ENCODE assay signal across 27 mouse cellular contexts in the genomic region with DNA sequence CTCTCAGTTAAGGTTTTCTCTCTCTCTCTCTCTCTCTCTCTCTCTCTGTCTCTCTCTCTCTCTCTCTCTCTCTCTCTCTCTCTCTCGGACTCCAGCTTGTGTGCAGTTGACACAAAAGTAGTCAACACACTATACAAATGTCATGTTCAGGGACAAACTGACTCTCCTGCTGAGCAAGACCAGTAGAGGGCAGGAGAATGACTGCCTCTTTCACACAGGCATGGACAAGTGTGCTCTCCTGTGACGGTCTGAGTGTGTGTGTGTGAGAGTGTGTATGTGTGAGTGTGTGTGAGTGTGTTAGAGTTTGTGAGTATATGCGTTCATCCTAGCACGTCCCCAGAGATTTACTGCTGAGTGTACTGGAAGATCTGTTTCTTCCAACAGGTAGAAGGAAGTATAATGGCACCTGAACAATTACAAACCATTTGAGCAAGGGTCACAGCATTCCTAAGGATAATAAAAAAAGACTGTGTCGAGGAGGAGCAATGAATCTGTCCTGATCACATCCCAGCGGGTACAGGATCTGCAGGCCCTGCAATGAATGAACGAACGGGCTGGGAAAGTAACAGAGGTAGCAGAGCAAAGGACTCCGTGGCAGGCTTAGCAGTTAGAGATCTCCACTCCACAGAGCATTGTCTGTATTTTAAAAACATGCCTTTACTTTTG. TPM values are rescaled to one million over a fixed set of nuclear protein-coding genes. Genes with fewer than 3 reads are reported as not detected.
DNase-seq lines count a peak whose midpoint lies in the region; ATAC-seq and TF ChIP-seq lines count a peak whose summit lies in the region.
"Had no signal": no experiment of that assay in that cellular context is flagged by ENCODE, and none has a peak within 500 bp of the region (broad histone marks: within the 10 kb centered on the region; RNA-seq: fewer than 3 reads in every experiment).

No protein-coding gene starts in this region.

- H3K4me3 ChIP-seq in heart, postnatal 0 days (ENCODE audit: low read depth, low read length): no peak overlapping the region
- no peak overlapping the region for H3K4me3 ChIP-seq in liver, postnatal 0 days (ENCODE audit: low read depth, low read length)
- H3K4me3 ChIP-seq in liver, embryonic 12.5 days: no peak overlapping the region
- H3K4me3 ChIP-seq: embryonic facial prominence, embryonic 15.5 days; heart, embryonic 12.5 days; hindbrain, embryonic 15.5 days; limb, embryonic 15.5 days; midbrain, embryonic 13.5 days; myocyte had no signal

- TF ChIP-seq EP300 in heart, postnatal 0 days (IDR thresholded peaks at IDR 0.05; ENCODE audit: low read depth): no peak
- no peak for TF ChIP-seq EP300 in liver, postnatal 0 days (IDR thresholded peaks at IDR 0.05; ENCODE audit: low read depth)

- no peak overlapping the region for H3K27ac ChIP-seq in heart, postnatal 0 days (ENCODE audit: low read depth)
- H3K27ac ChIP-seq in liver, postnatal 0 days (ENCODE audit: low read depth): no peak overlapping the region
- H3K27ac ChIP-seq in liver, embryonic 12.5 days: no peak overlapping the region
- H3K27ac ChIP-seq: embryonic facial prominence, embryonic 15.5 days; hindbrain, embryonic 15.5 days; midbrain, embryonic 13.5 days had no signal

- no peak for ATAC-seq in heart, postnatal 0 days (ENCODE audit: insufficient read depth, low read depth)
- ATAC-seq in liver, postnatal 0 days: no peak
- ATAC-seq in liver, embryonic 12.5 days: no peak
- ATAC-seq: CD4-positive, CD25-positive, alpha-beta regulatory T cell, adult 4 months; midbrain, embryonic 13.5 days had no signal

- 64% methylated on average over 9 of the region's 9 CpGs for WGBS in heart, postnatal 0 days
- WGBS in liver, postnatal 0 days (ENCODE audit: insufficient replicate concordance): 56% methylated on average over 9 of the region's 9 CpGs
- 64% methylated on average over 9 of the region's 9 CpGs for WGBS in liver, embryonic 12.5 days (ENCODE audit: insufficient replicate concordance)
- WGBS in large intestine, adult 2 months: 28% methylated on average over 9 of the region's 9 CpGs

- H3K36me3 ChIP-seq in heart, postnatal 0 days (replicated peaks; ENCODE audit: control insufficient read depth, insufficient read depth, low read length): no peaks in the 10 kb centered on the region
- no peaks in the 10 kb centered on the region for H3K36me3 ChIP-seq in liver, postnatal 0 days (replicated peaks; ENCODE audit: insufficient read depth, low read length)
- H3K36me3 ChIP-seq in liver, embryonic 12.5 days: peaks cover 6% of the 10 kb centered on the region
- H3K36me3 ChIP-seq: heart, embryonic 12.5 days; limb, embryonic 15.5 days had no signal

- intact Hi-C loops in heart, postnatal 25 days (cut with DNase I): no loop called here

- no peaks in the 10 kb centered on the region for H3K27me3 ChIP-seq in heart, postnatal 0 days (ENCODE audit: control insufficient read depth, insufficient read depth, low read length)
- H3K27me3 ChIP-seq in liver, postnatal 0 days (ENCODE audit: insufficient read depth, low read length): no peaks in the 10 kb centered on the region
- no peaks in the 10 kb centered on the region for H3K27me3 ChIP-seq in liver, embryonic 12.5 days (replicated peaks)
- H3K27me3 ChIP-seq: embryonic facial prominence, embryonic 15.5 days; heart, embryonic 12.5 days; hindbrain, embryonic 15.5 days; limb, embryonic 15.5 days; midbrain, embryonic 13.5 days had no signal

- TF ChIP-seq POLR2A in brain, embryonic 14.5 days (IDR thresholded peaks at IDR 0.05; ENCODE audit: borderline replicate concordance, extremely low read depth, insufficient read depth, insufficient read length, poor library complexity, severe bottlenecking): no peak

- peaks cover 11% of the 10 kb centered on the region for H3K4me1 ChIP-seq in heart, postnatal 0 days (ENCODE audit: control insufficient read depth, insufficient read depth)
- no peaks in the 10 kb centered on the region for H3K4me1 ChIP-seq in liver, postnatal 0 days (ENCODE audit: insufficient read depth)
- no peaks in the 10 kb centered on the region for H3K4me1 ChIP-seq in liver, embryonic 12.5 days
- H3K4me1 ChIP-seq: hindbrain, embryonic 15.5 days; midbrain, embryonic 13.5 days had no signal

- peak; percentile 36 for TF ChIP-seq CTCF in heart, postnatal 0 days (IDR thresholded peaks at IDR 0.05; ENCODE audit: low read depth)
- peak; percentile 64 for TF ChIP-seq CTCF in liver, postnatal 0 days (IDR thresholded peaks at IDR 0.05; ENCODE audit: low read depth)
- TF ChIP-seq CTCF in brain, embryonic 14.5 days (IDR thresholded peaks at IDR 0.05; ENCODE audit: borderline replicate concordance, extremely low read depth, insufficient read depth, insufficient read length): 0 out of 2 replicates have a peak, but pooled peaks have one; percentile 19

- peaks cover 1% of the 10 kb centered on the region for H3K9me3 ChIP-seq in heart, postnatal 0 days (replicated peaks; ENCODE audit: control insufficient read depth, low read length)
- no peaks in the 10 kb centered on the region for H3K9me3 ChIP-seq in liver, postnatal 0 days (ENCODE audit: low read length)
- H3K9me3 ChIP-seq in liver, embryonic 12.5 days (replicated peaks): no peaks in the 10 kb centered on the region

- no peak overlapping the region for H3K9ac ChIP-seq in heart, postnatal 0 days (replicated peaks; ENCODE audit: low read depth, low read length)
- H3K9ac ChIP-seq in liver, postnatal 0 days (replicated peaks): no peak overlapping the region
- H3K9ac ChIP-seq in liver, embryonic 12.5 days: no peak overlapping the region
- H3K9ac ChIP-seq: embryonic facial prominence, embryonic 15.5 days; heart, embryonic 12.5 days; hindbrain, embryonic 15.5 days; limb, embryonic 15.5 days; midbrain, embryonic 13.5 days had no signal

- DNase-seq in heart, postnatal 0 days (ENCODE audit: low spot score): no peak
- no peak for DNase-seq in heart, postnatal 25 days (ENCODE audit: low spot score)
- no peak for DNase-seq in liver, postnatal 0 days
- DNase-seq in brain, embryonic 14.5 days (ENCODE audit: low read depth): no peak
- DNase-seq in large intestine, adult 2 months (ENCODE audit: low read depth, low spot score): peak; percentile 18
- no peak for DNase-seq in adrenal gland, postnatal 10 days
- no peak for DNase-seq in testis, postnatal 14 days (ENCODE audit: low spot score)
- DNase-seq: cerebellum, adult 9-11 months; gastrocnemius, postnatal 10 days; heart, adult 11 months; heart, postnatal 36 days; layer of hippocampus, postnatal 36 days; thymus, adult 18-20 months; thymus, postnatal 4 days had no signal

- no peak overlapping the region for H3K4me2 ChIP-seq in heart, postnatal 0 days (ENCODE audit: low read depth, low read length)
- no peak overlapping the region for H3K4me2 ChIP-seq in liver, postnatal 0 days (ENCODE audit: low read depth, low read length)
- H3K4me2 ChIP-seq in liver, embryonic 12.5 days: no peak overlapping the region
- H3K4me2 ChIP-seq: embryonic facial prominence, embryonic 15.5 days; heart, embryonic 12.5 days; hindbrain, embryonic 15.5 days; limb, embryonic 15.5 days; midbrain, embryonic 13.5 days had no signal

RNA-seq across cellular contexts. Expression of gene C130032M10Rik, which starts 3.4 kb away (rescaled TPM):
- total RNA-seq in heart, postnatal 0 days (2014; rRNA removed; ENCODE audit: low replicate concordance): 5.7 TPM in 1 of 2 replicates, not detected in the other
- 0.22 and 0.44 TPM in 2 replicates for polyA plus RNA-seq in heart, postnatal 0 days (2015; fragmentation: Nextera tagmentation; extraction: Ambion mirVana)
- not detected for total RNA-seq in heart, postnatal 25 days (2021)
- not detected in 2 replicates for polyA plus RNA-seq in liver, postnatal 0 days (2015; fragmentation: Nextera tagmentation; extraction: Ambion mirVana)
- 0.18 and 0.22 TPM in 2 replicates for polyA plus RNA-seq in liver, embryonic 12.5 days (2016; fragmentation: Nextera tagmentation; extraction: Ambion mirVana)
- not detected in 2 replicates for polyA plus RNA-seq in brain, embryonic 14.5 days (2012; rRNA removed)
- not detected in 2 replicates for polyA plus RNA-seq in large intestine, adult 2 months (2012; rRNA removed)
- total RNA-seq in adrenal gland, postnatal 10 days (2021): not detected
- total RNA-seq: adrenal gland, adult 18-20 months; gastrocnemius, postnatal 10 days; heart, postnatal 36 days; layer of hippocampus, postnatal 36 days; left cerebral cortex, postnatal 25 days; megakaryocyte, adult 5-6 weeks had no signal
- polyA plus RNA-seq: CD4-positive, CD25-positive, alpha-beta regulatory T cell, adult 4 months; forebrain, embryonic 11.5 days; hindbrain, embryonic 15.5 days; midbrain, embryonic 13.5 days; neural tube, embryonic 14.5 days had no signal

RNA-seq across cellular contexts. Expression of gene Ccr4, which starts 14.2 kb away (rescaled TPM):
- total RNA-seq in heart, postnatal 0 days (2014; rRNA removed; ENCODE audit: low replicate concordance): not detected in 2 replicates
- polyA plus RNA-seq in heart, postnatal 0 days (2015; fragmentation: Nextera tagmentation; extraction: Ambion mirVana): not detected in 2 replicates
- not detected for total RNA-seq in heart, postnatal 25 days (2021)
- polyA plus RNA-seq in liver, postnatal 0 days (2015; fragmentation: Nextera tagmentation; extraction: Ambion mirVana): not detected in 2 replicates
- polyA plus RNA-seq in liver, embryonic 12.5 days (2016; fragmentation: Nextera tagmentation; extraction: Ambion mirVana): not detected in 2 replicates
- 0.05 TPM in 1 of 2 replicates, not detected in the other for polyA plus RNA-seq in brain, embryonic 14.5 days (2012; rRNA removed)
- 2.2 and 3.4 TPM in 2 replicates for polyA plus RNA-seq in large intestine, adult 2 months (2012; rRNA removed)
- under 1 TPM in 1 of 2 experiments, not detected in 1; 0.09 TPM for total RNA-seq in adrenal gland, postnatal 10 days (2021)
- total RNA-seq: adrenal gland, adult 18-20 months; gastrocnemius, postnatal 10 days; heart, postnatal 36 days; layer of hippocampus, postnatal 36 days; left cerebral cortex, postnatal 25 days had no signal
- polyA plus RNA-seq: forebrain, embryonic 11.5 days; heart, embryonic 12.5 days; hindbrain, embryonic 15.5 days; midbrain, embryonic 13.5 days; myocyte; neural tube, embryonic 14.5 days had no signal

RNA-seq across cellular contexts. Expression of gene Trim71, which starts 45.2 kb away (rescaled TPM):
- total RNA-seq in heart, postnatal 0 days (2014; rRNA removed; ENCODE audit: low replicate concordance): under 0.01 and 0.04 TPM in 2 replicates
- polyA plus RNA-seq in heart, postnatal 0 days (2015; fragmentation: Nextera tagmentation; extraction: Ambion mirVana): not detected in 2 replicates
- total RNA-seq in heart, postnatal 25 days (2021): not detected
- 0.05 and 0.06 TPM in 2 replicates for polyA plus RNA-seq in liver, postnatal 0 days (2015; fragmentation: Nextera tagmentation; extraction: Ambion mirVana)
- polyA plus RNA-seq in liver, embryonic 12.5 days (2016; fragmentation: Nextera tagmentation; extraction: Ambion mirVana): 1.7 and 2.0 TPM in 2 replicates
- 0.13 and 0.31 TPM in 2 replicates for polyA plus RNA-seq in brain, embryonic 14.5 days (2012; rRNA removed)
- 0.01 TPM in 1 of 2 replicates, not detected in the other for polyA plus RNA-seq in large intestine, adult 2 months (2012; rRNA removed)
- total RNA-seq in adrenal gland, postnatal 10 days (2021): under 1 TPM in 1 of 2 experiments, not detected in 1; 0.09 TPM
- total RNA-seq: adrenal gland, adult 18-20 months; heart, postnatal 36 days; megakaryocyte, adult 5-6 weeks had no signal
- polyA plus RNA-seq: CD4-positive, CD25-positive, alpha-beta regulatory T cell, adult 4 months had no signal
